Mouse (Mus musculus) liver, embryonic 16.5 days (tissue): Measurements from ENCODE around the gene Eif5b. TPM values are rescaled to one million over a fixed set of nuclear protein-coding genes. Genes with fewer than 3 reads are reported as not detected.
A peak's percentile ranks its signal among the peaks of the same experiment; 100 is the strongest.

Source experiments
- ATAC-seq: fragments of 200-750 bp; cut with Nextera tagmentation; 2 replicates; pipeline ENCODE4 v1.8.0; 2017; ENCODE audit warnings: low read depth, mild to moderate bottlenecking, moderate number of reproducible peaks, moderate library complexity
- H3K27ac ChIP-seq: fragments of 300-500 bp; sonication (generic); 2 replicates; pipeline ENCODE4 v1.5.1; 2014; ENCODE audit warnings: mild to moderate bottlenecking, low read length
- H3K27me3 ChIP-seq: fragments of 300-500 bp; sonication (generic); 2 replicates; pipeline ENCODE4 v1.6.1; 2014; ENCODE audit warnings: low read depth, low read length, mixed read lengths; ENCODE audit not compliant: control insufficient read depth, insufficient read depth
- H3K36me3 ChIP-seq: fragments of 300-500 bp; sonication (generic); 2 replicates; pipeline ENCODE4 v1.6.1; 2014; ENCODE audit warnings: mild to moderate bottlenecking; ENCODE audit not compliant: control insufficient read depth, insufficient read depth
- H3K4me1 ChIP-seq: fragments of 300-500 bp; sonication (generic); 2 replicates; pipeline ENCODE4 v1.6.1; 2014; ENCODE audit warnings: low read depth, low read length, mixed read lengths; ENCODE audit not compliant: control insufficient read depth
- H3K4me2 ChIP-seq: fragments of 300-500 bp; sonication (generic); 2 replicates; pipeline ENCODE4 v1.6.1; 2014; ENCODE audit warnings: low read depth, low read length, mixed read lengths
- H3K4me3 ChIP-seq: fragments of 300-500 bp; sonication (generic); 2 replicates; pipeline ENCODE4 v1.5.1; 2014; ENCODE audit warnings: low read depth, mild to moderate bottlenecking, low read length
- H3K9ac ChIP-seq: fragments of 300-500 bp; sonication (generic); 2 replicates; pipeline ENCODE4 v1.6.1; 2014; ENCODE audit warnings: low read depth, low read length
- H3K9me3 ChIP-seq: fragments of 300-500 bp; sonication (generic); replicated peaks from 2 replicates; pipeline ENCODE4 v1.6.1; 2016; ENCODE audit warnings: low read length; ENCODE audit not compliant: control insufficient read depth
- WGBS: fragments of 180-500 bp; shearing (Covaris S2); extraction: QIAGEN DNeasy Blood & Tissue Kit; methylation state at CpG from one replicate; pipeline ENCODE4 v1.1.7; 2014; ENCODE audit not compliant: insufficient replicate concordance; 5-methylcytosine and 5-hydroxymethylcytosine counted together
- polyA plus RNA-seq: library from polyadenylated mRNA; unstranded; fragments of >200 nt; fragmentation: Nextera tagmentation; extraction: Ambion mirVana; gene quantifications from 2 replicates; pipeline ENCODE4 v1.2.1, GENCODE M21; 2015

Gene Eif5b
- polyA plus RNA-seq, 1 experiment from 2014 or later: 13.1 TPM

DNA sequence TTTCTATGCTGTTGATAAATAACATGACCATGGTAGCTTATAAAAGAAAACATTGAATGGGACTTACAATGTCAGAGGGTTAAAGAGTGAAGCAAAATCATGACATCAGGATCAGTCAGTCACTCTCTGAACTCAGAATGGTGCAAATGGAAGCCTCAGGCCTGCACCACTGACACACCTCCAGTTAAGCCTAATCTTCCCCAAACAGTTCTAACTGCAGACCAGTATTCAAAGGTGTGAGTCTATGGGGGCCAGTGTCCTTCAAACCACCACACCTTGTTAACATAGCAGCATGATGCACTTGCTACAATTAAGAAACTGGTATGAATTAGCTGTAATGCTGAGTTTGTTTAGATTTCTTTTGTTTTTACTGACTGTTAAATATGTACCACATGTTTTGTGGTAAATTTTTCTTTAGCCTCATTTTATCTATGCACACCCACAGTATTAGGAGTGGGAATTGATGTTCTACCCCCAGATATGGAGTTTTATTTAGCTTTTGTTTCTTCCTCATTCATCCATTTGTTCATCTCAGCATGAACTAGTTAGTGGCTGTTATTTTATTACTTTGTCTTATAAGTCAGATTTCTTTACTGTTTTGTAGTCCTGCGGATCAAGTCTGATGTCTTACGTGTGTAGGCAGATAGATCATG, 16.9 kb downstream of the Eif5b start:
- Histone ChIP-seq H3K4me2 (no peak overlapping the region), H3K4me1 (peaks cover 48% of the 10 kb centered on the region), H3K9me3 (no peaks in the 10 kb centered on the region), H3K36me3 (peaks cover 14% of the 10 kb centered on the region), H3K4me3 (no peak overlapping the region), H3K27ac (peak overlapping the region; percentile 25; the same call in 1 of the 2 replicates), H3K27me3 (no peaks in the 10 kb centered on the region), H3K9ac (no peak overlapping the region)
- 89% methylated on average over 2 of the region's 2 CpGs for WGBS
- ATAC-seq: peak; percentile 53

DNA sequence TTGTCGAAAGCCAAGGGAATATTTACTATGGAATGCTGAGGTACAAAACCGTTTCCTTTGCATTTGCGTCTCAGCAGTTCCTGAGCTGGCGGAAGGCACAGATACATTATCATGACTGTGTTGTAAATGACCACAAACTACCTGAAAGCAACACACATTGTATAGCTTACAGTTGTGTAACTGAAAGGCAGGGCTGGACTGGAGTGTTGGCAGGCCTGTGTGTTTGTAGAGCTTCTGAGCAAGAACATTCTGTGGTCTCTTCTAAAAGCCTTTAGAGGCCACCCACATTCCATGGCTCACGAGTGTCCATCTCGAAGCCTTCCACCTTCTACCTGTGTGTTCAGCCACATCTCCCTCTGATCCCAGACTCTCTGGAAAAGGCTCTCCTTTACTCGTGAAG, 29.5 kb downstream of the Eif5b start:
- peaks cover 25% of the 10 kb centered on the region for H3K36me3 ChIP-seq
- no peaks in the 10 kb centered on the region for H3K27me3 ChIP-seq
- 83% methylated on average over 7 of the region's 7 CpGs for WGBS
- no peak overlapping the region for H3K4me2 ChIP-seq
- no peak for ATAC-seq
- no peak overlapping the region for H3K27ac ChIP-seq
- no peak overlapping the region for H3K4me3 ChIP-seq
- no peak overlapping the region for H3K9ac ChIP-seq
- H3K9me3 ChIP-seq: no peaks in the 10 kb centered on the region
- no peaks in the 10 kb centered on the region for H3K4me1 ChIP-seq

DNA sequence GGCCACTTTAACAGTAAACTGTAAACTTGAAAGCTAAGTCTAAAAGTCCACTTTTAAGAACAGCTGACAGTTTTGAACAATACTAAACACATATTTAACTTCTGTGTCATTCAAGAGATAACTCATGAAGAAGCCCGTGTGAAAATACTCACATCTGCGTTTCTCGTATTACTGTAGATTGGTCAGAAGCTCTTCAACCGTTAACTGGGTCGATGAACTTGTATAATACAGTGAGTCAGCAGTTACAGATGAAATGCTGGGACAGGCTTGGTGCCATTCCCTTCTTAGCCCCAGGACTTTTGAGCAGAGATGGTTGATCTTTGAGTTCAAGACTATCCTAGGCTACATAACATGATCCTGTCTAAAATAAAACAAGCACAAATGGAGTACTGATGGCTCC, 33.6 kb downstream of the Eif5b start:
- Histone ChIP-seq H3K9ac (no peak overlapping the region), H3K27ac (no peak overlapping the region), H3K9me3 (no peaks in the 10 kb centered on the region), H3K4me3 (no peak overlapping the region), H3K36me3 (peaks cover 43% of the 10 kb centered on the region), H3K4me2 (no peak overlapping the region), H3K4me1 (no peaks in the 10 kb centered on the region), H3K27me3 (no peaks in the 10 kb centered on the region)
- no peak for ATAC-seq
- WGBS: 79% methylated on average over 5 of the region's 5 CpGs

DNA sequence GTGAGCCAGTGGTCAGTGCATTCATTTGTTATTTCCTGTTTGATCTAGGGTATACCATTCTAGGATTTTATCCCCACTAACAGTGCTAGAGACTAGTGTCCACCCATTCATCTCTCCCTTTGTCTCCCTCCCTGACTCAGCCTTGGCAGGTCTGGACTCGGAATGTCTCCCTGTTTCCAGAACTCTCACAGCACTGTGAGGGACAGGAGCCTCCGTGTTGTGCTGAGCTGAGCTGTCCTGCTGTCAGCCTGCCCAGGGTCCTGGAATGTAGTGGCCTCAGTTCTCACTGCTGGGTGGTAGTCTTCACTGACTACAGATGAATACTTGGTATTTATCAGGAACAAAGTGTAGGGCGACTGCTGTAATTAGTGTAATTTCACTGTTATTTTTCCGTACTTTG, 37.7 kb downstream of the Eif5b start:
- no peak overlapping the region for H3K4me3 ChIP-seq
- H3K9me3 ChIP-seq: no peaks in the 10 kb centered on the region
- ATAC-seq: no peak
- H3K27ac ChIP-seq: no peak overlapping the region
- H3K9ac ChIP-seq: no peak overlapping the region
- no peaks in the 10 kb centered on the region for H3K4me1 ChIP-seq
- H3K27me3 ChIP-seq: no peaks in the 10 kb centered on the region
- peaks cover 70% of the 10 kb centered on the region for H3K36me3 ChIP-seq
- 83% methylated on average over 4 of the region's 4 CpGs for WGBS
- H3K4me2 ChIP-seq: no peak overlapping the region

DNA sequence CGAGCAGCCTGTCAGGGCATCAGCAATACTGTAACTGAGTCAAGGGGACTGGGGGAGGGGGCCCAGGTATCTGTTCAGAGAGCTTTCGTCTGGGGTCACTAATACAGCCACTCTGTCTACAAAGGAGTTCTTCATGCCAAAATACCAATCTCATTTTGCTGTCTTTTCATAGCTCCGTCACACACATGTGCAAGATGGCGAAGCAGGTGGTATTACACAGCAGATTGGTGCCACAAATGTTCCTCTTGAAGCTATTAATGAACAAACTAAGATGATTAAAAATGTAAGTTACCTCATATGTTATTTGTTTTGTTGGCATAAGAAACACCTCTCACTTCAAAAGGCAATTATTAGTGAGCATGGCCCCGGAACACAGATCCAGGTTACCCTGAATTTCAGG, 39.6 kb downstream of the Eif5b start:
- Histone ChIP-seq H3K27ac (no peak overlapping the region), H3K36me3 (peaks cover 71% of the 10 kb centered on the region), H3K27me3 (no peaks in the 10 kb centered on the region), H3K4me3 (no peak overlapping the region), H3K9me3 (no peaks in the 10 kb centered on the region), H3K4me2 (no peak overlapping the region), H3K4me1 (no peaks in the 10 kb centered on the region), H3K9ac (no peak overlapping the region)
- no peak for ATAC-seq
- 78% methylated on average over 5 of the region's 5 CpGs for WGBS

DNA sequence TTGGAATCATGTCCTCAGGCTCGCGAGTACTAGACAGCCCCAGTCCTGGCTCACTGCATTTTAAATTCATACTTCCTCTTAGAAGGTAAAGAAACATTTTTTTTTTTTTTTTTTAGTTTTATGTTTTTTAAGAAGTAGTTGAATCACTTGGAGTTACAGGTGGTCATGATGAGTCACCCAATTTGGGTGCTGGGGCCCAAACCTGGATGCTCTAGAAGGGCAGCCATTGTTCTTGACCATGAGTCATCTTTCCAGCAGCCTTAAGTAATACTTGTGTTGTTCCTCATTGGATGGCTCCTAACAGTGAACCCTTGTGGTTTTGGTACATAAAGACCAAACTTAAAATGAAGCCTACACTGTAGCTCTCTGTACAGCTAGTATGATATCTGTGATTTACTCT, 41.1 kb downstream of the Eif5b start:
- Histone ChIP-seq H3K27ac (no peak overlapping the region), H3K9me3 (no peaks in the 10 kb centered on the region), H3K4me1 (no peaks in the 10 kb centered on the region), H3K4me2 (no peak overlapping the region), H3K9ac (no peak overlapping the region), H3K36me3 (peaks cover 63% of the 10 kb centered on the region), H3K27me3 (no peaks in the 10 kb centered on the region), H3K4me3 (no peak overlapping the region)
- no peak for ATAC-seq
- WGBS: 85% methylated on average over 2 of the region's 2 CpGs

DNA sequence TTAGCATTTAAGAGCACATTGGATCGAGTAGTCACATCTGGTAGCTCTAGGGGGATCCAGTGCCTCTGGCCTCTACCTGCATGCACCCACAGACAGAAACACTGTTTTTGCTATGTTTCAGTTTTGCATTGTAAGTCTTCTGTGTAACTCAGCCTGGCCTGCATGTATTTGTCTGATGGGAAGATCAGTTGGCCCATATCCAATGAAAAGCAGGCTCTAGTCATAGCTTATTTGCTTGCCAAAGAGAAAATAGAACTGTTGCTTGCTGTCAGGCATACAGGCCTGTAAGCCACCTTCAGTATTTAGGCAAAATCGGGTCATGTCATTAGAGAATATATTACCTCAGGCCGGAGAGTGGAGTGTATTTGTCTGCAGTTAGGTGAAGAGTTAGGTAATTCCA, 50.3 kb downstream of the Eif5b start:
- Histone ChIP-seq H3K4me2 (no peak overlapping the region), H3K27ac (no peak overlapping the region), H3K27me3 (no peaks in the 10 kb centered on the region), H3K4me1 (no peaks in the 10 kb centered on the region), H3K9me3 (no peaks in the 10 kb centered on the region), H3K36me3 (peaks cover 78% of the 10 kb centered on the region), H3K9ac (no peak overlapping the region), H3K4me3 (no peak overlapping the region)
- WGBS: 78% methylated on average over 3 of the region's 3 CpGs
- no peak for ATAC-seq

DNA sequence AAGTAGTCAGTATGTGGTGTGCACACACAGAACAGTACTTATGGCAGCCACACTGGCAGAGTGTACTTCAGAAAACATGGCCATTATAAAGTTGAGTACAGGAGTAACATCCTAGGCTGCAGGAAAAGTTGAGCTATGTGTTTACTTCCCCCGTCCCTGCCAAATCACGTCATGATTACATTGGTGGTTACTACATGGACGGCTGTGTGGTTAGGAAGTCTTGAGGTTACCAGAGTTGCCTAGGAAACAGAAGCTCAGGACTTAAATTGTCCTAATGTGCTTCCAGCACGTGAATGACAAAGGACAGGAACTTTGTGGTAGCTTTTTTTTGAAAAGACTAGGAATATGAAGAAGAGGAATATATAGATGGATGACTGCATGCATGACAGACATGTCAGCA, 51.8 kb downstream of the Eif5b start:
- H3K36me3 ChIP-seq: peaks cover 86% of the 10 kb centered on the region
- H3K4me3 ChIP-seq: no peak overlapping the region
- no peak overlapping the region for H3K27ac ChIP-seq
- no peaks in the 10 kb centered on the region for H3K4me1 ChIP-seq
- WGBS: 31% methylated on average over 4 of the region's 4 CpGs
- no peak overlapping the region for H3K4me2 ChIP-seq
- H3K9ac ChIP-seq: no peak overlapping the region
- no peak for ATAC-seq
- no peaks in the 10 kb centered on the region for H3K9me3 ChIP-seq
- H3K27me3 ChIP-seq: no peaks in the 10 kb centered on the region

DNA sequence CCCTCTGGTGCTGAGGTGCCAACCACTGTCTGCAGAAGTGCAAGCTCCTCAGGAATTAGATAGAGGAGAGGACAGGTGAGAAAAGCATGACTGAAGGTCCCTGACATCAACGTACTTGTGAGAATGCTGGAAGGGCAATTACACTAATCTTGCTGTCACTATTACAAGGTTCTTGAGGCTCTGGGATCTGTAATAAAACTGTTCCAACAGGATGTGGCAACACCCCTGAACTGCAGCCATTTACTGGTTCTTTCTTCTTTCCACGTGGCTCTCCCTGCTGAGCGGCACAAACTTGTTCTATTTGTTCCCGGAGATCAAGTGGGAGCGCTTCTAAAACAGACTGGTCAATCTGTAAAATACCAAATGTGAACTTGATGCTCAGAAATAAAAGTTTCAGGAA, 57.4 kb downstream of the Eif5b start:
- Histone ChIP-seq H3K36me3 (peaks cover 51% of the 10 kb centered on the region), H3K4me2 (no peak overlapping the region)
- 81% methylated on average over 5 of the region's 5 CpGs for WGBS

More for the DNA sequence above, 57.4 kb downstream of the Eif5b start:
- Histone ChIP-seq H3K27me3 (no peaks in the 10 kb centered on the region), H3K4me1 (no peaks in the 10 kb centered on the region), H3K4me3 (no peak overlapping the region), H3K27ac (no peak overlapping the region), H3K9ac (no peak overlapping the region), H3K9me3 (no peaks in the 10 kb centered on the region)
- ATAC-seq: no peak
